Mouse (Mus musculus): Measurements from ENCODE around the gene Kmt5b. TPM values are rescaled to one million over a fixed set of nuclear protein-coding genes. Genes with fewer than 3 reads are reported as not detected.

Kmt5b gene
- polyA plus RNA-seq, 2 experiments, result 25.2 to 36.5 TPM

DNA sequence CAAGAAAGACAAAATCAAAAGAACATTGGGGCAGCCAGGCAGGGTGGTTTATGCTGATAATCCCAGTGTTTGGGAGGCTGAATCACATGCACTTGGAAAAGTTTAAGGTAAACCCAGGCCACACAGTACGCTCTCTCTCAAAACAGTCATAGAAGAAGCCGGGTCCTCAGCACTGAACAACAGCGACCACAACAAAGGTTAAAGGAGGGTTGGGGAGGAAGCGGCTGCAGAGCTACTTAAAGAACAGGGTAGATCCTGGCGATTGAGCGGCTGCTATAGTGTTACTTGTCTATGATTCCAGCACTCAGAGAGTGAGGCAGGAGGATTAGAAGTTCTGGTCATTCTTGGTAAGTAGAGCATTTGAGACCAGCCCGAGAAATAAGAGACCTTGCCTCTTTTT is 38.3 kb downstream of the Kmt5b start:
- ATAC-seq (ENCODE audit: low FRiP score, low read depth) (no peak), DNase-seq (ENCODE audit: low spot score) (no peak)
- no peak overlapping the region for H3K4me2 ChIP-seq (replicated peaks; ENCODE audit: low read depth, low read length, severe bottlenecking)
- no peak for TF ChIP-seq POLR2A (IDR thresholded peaks at IDR 0.05; ENCODE audit: borderline replicate concordance, extremely low read depth, insufficient read depth, insufficient read length)
- no peaks in the 10 kb centered on the region for H3K4me1 ChIP-seq (ENCODE audit: control insufficient read depth, insufficient read depth, low read length)
- H3K9ac ChIP-seq (ENCODE audit: low read depth, low read length, severe bottlenecking), result no peak overlapping the region
- no peaks in the 10 kb centered on the region for H3K27me3 ChIP-seq (ENCODE audit: control insufficient read depth, insufficient read depth, low read length)
- no peak overlapping the region for H3K4me3 ChIP-seq (replicated peaks; ENCODE audit: low read length)
- peaks cover 94% of the 10 kb centered on the region for H3K36me3 ChIP-seq (ENCODE audit: control insufficient read depth, insufficient read depth, low read length)
- 89% methylated on average over 7 of the region's 7 CpGs for WGBS
- H3K27ac ChIP-seq (replicated peaks; ENCODE audit: low read depth, low read length), result no peak overlapping the region
- H3K9me3 ChIP-seq (ENCODE audit: control insufficient read depth, low read length), result no peaks in the 10 kb centered on the region

GRCm38 (mm10) chr19:3810536-3811233 is 43.5 kb downstream of the Kmt5b start:
- no peak for ATAC-seq (ENCODE audit: low FRiP score, low read depth)
- WGBS, result 91% methylated on average over 10 of the region's 10 CpGs
- no peaks in the 10 kb centered on the region for H3K4me1 ChIP-seq (ENCODE audit: control insufficient read depth, insufficient read depth, low read length)
- no peak overlapping the region for H3K4me3 ChIP-seq (replicated peaks; ENCODE audit: low read length)
- DNase-seq (ENCODE audit: low spot score), result no peak
- no peaks in the 10 kb centered on the region for H3K27me3 ChIP-seq (ENCODE audit: control insufficient read depth, insufficient read depth, low read length)
- peaks cover 88% of the 10 kb centered on the region for H3K36me3 ChIP-seq (ENCODE audit: control insufficient read depth, insufficient read depth, low read length)
- no peak overlapping the region for H3K4me2 ChIP-seq (replicated peaks; ENCODE audit: low read depth, low read length, severe bottlenecking)
- TF ChIP-seq POLR2A (IDR thresholded peaks at IDR 0.05; ENCODE audit: borderline replicate concordance, extremely low read depth, insufficient read depth, insufficient read length), result no peak
- no peak overlapping the region for H3K27ac ChIP-seq (replicated peaks; ENCODE audit: low read depth, low read length)
- H3K9ac ChIP-seq (ENCODE audit: low read depth, low read length, severe bottlenecking), result no peak overlapping the region
- H3K9me3 ChIP-seq (ENCODE audit: control insufficient read depth, low read length), result no peaks in the 10 kb centered on the region

- ATAC-seq (ENCODE audit: low FRiP score, low read depth), result no peak
- TF ChIP-seq POLR2A (IDR thresholded peaks at IDR 0.05; ENCODE audit: borderline replicate concordance, extremely low read depth, insufficient read depth, insufficient read length), result no peak
Measured at GRCm38 (mm10) chr19:3814461-3814860, 47.2 kb downstream of the Kmt5b start.

GRCm38 (mm10) chr19:3815824-3816223 is 48.6 kb downstream of the Kmt5b start:
- DNase-seq (ENCODE audit: low spot score), result no peak
- H3K36me3 ChIP-seq (ENCODE audit: control insufficient read depth, insufficient read depth, low read length), result peaks cover 56% of the 10 kb centered on the region
- H3K27me3 ChIP-seq (ENCODE audit: control insufficient read depth, insufficient read depth, low read length), result no peaks in the 10 kb centered on the region
- no peak for TF ChIP-seq POLR2A (IDR thresholded peaks at IDR 0.05; ENCODE audit: borderline replicate concordance, extremely low read depth, insufficient read depth, insufficient read length)
- no peak overlapping the region for H3K27ac ChIP-seq (replicated peaks; ENCODE audit: low read depth, low read length)
- no peak overlapping the region for H3K4me3 ChIP-seq (replicated peaks; ENCODE audit: low read length)
- WGBS, result 76% methylated on average over 12 of the region's 12 CpGs
- no peaks in the 10 kb centered on the region for H3K9me3 ChIP-seq (ENCODE audit: control insufficient read depth, low read length)
- no peak for ATAC-seq (ENCODE audit: low FRiP score, low read depth)
- no peak overlapping the region for H3K4me2 ChIP-seq (replicated peaks; ENCODE audit: low read depth, low read length, severe bottlenecking)
- H3K4me1 ChIP-seq (ENCODE audit: control insufficient read depth, insufficient read depth, low read length), result no peaks in the 10 kb centered on the region
- no peak overlapping the region for H3K9ac ChIP-seq (ENCODE audit: low read depth, low read length, severe bottlenecking)

More at GRCm38 (mm10) chr19:3814461-3814860, 47.2 kb downstream of the Kmt5b start:
- Histone ChIP-seq H3K4me1 (ENCODE audit: control insufficient read depth, insufficient read depth, low read length) (no peaks in the 10 kb centered on the region), H3K27me3 (ENCODE audit: control insufficient read depth, insufficient read depth, low read length) (no peaks in the 10 kb centered on the region), H3K36me3 (ENCODE audit: control insufficient read depth, insufficient read depth, low read length) (peaks cover 70% of the 10 kb centered on the region), H3K9me3 (ENCODE audit: control insufficient read depth, low read length) (no peaks in the 10 kb centered on the region), H3K9ac (ENCODE audit: low read depth, low read length, severe bottlenecking) (no peak overlapping the region), H3K4me2 (replicated peaks; ENCODE audit: low read depth, low read length, severe bottlenecking) (no peak overlapping the region), H3K27ac (replicated peaks; ENCODE audit: low read depth, low read length) (no peak overlapping the region), H3K4me3 (replicated peaks; ENCODE audit: low read length) (no peak overlapping the region)
- no peak for DNase-seq (ENCODE audit: low spot score)
- 89% methylated on average over 10 of the region's 10 CpGs for WGBS

DNA sequence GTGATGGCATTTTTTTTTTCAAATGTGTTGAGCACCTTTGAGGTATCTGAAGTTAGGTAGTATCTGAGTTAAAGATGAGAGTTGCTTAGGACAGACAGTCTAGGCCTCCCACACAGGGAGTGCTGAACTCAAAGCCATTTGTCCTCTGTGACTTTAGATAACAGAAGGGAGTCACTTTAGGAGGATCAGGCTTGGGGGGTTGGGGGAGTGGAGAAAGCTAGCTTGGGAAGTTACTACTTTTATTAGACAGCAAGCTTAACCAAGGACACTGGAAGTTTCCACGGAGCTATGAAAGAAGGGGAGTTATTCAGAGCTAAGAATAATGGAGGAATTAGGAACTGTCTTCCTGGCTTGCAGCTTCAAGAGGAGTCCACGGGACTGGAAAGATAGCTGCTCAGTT is 51.9 kb downstream of the Kmt5b start:
- H3K36me3 ChIP-seq (ENCODE audit: control insufficient read depth, insufficient read depth, low read length), result peaks cover 35% of the 10 kb centered on the region
- H3K9ac ChIP-seq (ENCODE audit: low read depth, low read length, severe bottlenecking), result no peak overlapping the region
- 84% methylated on average over 2 of the region's 2 CpGs for WGBS
- no peak for ATAC-seq (ENCODE audit: low FRiP score, low read depth)
- no peak overlapping the region for H3K27ac ChIP-seq (replicated peaks; ENCODE audit: low read depth, low read length)
- no peaks in the 10 kb centered on the region for H3K27me3 ChIP-seq (ENCODE audit: control insufficient read depth, insufficient read depth, low read length)
- no peaks in the 10 kb centered on the region for H3K9me3 ChIP-seq (ENCODE audit: control insufficient read depth, low read length)
- H3K4me1 ChIP-seq (ENCODE audit: control insufficient read depth, insufficient read depth, low read length), result no peaks in the 10 kb centered on the region
- no peak overlapping the region for H3K4me2 ChIP-seq (replicated peaks; ENCODE audit: low read depth, low read length, severe bottlenecking)
- DNase-seq (ENCODE audit: low spot score), result no peak
- H3K4me3 ChIP-seq (replicated peaks; ENCODE audit: low read length), result no peak overlapping the region
- no peak for TF ChIP-seq POLR2A (IDR thresholded peaks at IDR 0.05; ENCODE audit: borderline replicate concordance, extremely low read depth, insufficient read depth, insufficient read length)

Data from limb, embryonic 14.5 days (tissue).